Mouse (Mus musculus) embryo, embryonic 9.5 days (tissue): ENCODE measurements at regions not wholly inside any gene's neighbourhood (a gene's known extent, or its start where the extent isn't known, plus 50 kb on each side); places are given as distances from the start of the nearest gene placed in this dataset.

ENCODE experiments used
- DNase-seq: peaks from one replicate; pipeline ENCODE4 v3.0.0-alpha.2; 2017; ENCODE audit errors: extremely low spot score

- DNase-seq = peak; percentile 47
Observed at GRCm38 (mm10) chrX:103532620-103533199, 97.7 kb upstream of the Zcchc13 start.

- peak; percentile 57 for DNase-seq
Observed at GRCm38 (mm10) chrX:103533306-103533705, 97.1 kb upstream of the Zcchc13 start.

- DNase-seq = peak; percentile 22
Observed at GRCm38 (mm10) chrX:103533831-103534230, 96.6 kb upstream of the Zcchc13 start.

DNA sequence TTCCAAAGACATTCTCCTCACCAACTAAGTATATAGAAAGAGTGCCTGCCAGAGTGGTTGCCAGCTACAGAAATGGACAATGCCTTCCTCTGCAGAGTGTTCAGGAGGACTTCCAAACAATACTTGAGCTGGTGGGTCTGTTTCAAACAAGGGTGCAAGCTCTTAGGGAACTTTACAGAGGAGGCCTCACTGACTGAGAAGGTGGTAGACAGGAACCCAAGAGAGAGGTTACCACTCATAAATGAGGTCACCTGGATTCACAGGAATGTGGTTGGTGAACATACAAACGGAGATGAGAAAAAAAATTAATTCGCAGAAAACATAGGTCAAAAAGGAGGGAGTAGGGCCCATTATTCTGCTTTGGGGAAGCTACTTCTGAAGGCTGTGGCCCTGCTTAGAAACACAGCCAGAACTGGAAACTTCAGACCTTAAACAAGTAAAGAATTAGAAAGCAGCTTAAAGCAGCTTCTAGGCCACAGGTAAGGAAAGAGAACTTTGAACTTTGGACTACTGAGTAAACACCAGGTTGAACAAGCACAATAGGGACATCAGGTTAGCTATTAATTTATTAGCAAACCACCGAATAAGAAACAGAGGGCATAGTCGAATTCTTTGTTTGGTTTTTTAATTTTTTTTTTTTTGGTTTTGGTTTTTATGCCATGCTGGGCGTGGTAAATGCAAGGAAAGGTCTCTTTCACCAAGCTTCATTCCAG, 83.7 kb upstream of the Zcchc13 start:
- DNase-seq = no peak

DNA sequence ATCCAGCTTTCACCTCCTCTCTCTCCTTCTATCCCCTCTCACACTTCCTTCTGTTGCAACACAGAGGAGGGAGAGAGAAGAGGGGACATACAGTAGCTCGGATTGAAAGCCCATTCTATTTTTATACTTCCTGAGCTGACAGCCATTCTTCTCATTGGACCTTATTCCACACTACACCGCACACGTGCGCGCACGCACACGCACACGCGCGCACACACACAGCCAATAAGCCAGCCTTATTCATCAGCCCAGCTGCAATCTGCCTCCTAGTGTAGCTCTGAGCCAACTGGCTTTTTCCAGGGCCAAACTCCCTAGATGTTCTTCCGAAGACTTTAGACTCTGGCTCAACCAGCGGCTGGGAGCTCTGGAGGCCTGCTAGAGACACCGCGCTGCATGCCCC, 79.1 kb upstream of the Zcchc13 start:
- DNase-seq = no peak

- DNase-seq = no peak
Observed at GRCm38 (mm10) chrX:103553196-103553595, 77.2 kb upstream of the Zcchc13 start.

DNA sequence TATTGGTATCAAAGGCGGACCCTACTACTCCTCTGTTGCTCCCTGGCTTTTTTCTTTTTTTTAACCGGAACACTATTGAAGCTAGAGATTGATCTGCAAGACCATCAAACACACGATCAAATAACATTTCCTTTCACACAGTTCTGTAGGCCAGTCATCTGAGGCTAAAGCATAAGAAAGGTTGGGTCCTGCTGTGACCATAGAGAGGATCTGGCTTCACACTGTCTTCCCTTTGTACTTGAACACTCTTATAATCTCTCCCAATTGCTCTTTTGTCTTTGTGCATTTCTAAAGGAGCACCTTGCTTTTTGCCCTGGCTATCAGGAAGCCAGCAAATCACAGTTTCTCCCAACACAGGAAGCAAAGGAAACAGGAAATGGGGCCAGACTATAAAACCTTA, 76.8 kb upstream of the Zcchc13 start:
- DNase-seq = no peak

DNA sequence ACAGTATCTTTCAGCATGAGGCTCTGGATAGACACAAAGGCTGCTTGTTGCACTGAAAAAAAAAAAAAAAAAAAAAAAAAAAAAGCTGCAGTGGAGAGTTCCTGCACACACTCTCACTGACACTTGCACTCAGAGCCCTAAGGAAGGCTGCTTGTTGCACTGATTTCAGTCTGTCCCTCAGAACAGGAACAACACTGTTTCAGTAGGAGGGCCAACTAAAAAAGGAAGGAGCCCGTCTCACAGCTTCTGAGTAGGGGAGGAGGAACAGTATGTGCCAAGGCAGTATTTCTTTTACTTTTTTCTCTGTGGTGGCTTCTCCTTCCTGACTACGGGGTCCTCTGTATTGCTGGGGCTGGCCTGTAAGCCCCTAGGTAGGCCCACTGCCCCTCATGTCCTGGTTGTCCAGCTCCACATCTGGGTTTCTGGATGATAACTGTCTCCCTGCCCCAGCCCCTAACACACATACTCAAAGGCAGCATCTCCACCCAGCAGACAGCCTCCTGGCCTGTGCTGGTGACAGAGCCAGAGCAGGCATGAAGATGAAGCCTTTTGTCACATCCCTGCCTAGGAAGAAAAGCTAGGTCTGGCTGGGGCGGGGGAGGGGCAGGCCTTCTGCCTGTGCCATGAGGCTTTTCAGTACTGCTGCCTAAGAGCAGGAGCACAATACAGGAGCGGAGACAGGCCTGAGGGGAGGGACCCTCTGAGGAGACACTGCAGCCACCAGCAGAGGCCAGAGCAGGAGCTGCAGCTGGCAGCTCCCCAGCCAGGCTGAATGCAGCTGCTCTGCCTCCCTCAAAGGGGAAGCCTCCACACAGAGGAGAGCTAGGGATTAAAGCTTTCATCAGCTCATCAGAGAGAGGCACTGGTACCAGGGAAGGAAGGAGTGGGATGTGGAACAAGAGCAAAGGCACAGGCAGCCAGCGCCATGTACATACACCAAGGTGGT, 75.1 kb upstream of the Zcchc13 start:
- DNase-seq = peak; percentile 36

DNA sequence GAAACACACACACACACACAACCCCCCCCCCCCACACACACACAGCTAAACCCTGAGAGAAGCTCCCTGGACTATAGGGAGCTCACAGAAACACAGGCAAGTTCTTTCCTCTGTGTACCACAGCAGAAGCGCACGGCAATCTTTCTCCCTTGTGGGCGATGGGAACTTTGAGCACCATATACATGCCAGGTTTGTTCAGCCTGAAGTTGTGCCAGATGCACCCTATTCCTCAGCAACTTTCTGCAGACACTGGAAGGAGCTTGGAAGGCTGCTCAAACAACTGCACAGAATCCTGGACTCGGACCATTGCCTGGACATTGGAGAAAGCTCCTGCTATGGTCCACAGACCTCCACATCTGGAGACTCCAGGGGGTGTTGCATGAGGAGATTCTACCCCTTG, 74.3 kb upstream of the Zcchc13 start:
- no peak for DNase-seq

- peak; percentile 23 for DNase-seq
Observed at GRCm38 (mm10) chrX:103556681-103557490, 73.5 kb upstream of the Zcchc13 start.

DNA sequence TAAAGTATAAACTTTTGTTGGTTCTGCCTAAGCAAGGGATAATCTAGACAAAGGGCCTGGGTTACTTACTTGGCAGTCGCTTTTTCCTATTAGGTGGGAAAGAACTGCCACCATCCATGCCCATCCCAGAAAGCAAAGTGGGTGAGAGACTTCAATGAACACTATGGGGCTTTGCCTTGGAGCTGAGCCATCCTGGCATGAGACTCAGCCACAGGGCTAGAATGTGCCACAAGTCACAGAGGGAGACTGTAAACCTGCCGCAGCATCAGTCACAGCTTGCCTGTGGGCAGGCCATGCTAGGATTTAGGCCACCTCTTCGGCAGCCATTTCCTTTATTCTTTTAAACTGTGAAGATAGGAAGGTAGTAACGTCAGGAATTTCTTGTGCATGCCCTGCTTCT, 72.9 kb upstream of the Zcchc13 start:
- no peak for DNase-seq

DNA sequence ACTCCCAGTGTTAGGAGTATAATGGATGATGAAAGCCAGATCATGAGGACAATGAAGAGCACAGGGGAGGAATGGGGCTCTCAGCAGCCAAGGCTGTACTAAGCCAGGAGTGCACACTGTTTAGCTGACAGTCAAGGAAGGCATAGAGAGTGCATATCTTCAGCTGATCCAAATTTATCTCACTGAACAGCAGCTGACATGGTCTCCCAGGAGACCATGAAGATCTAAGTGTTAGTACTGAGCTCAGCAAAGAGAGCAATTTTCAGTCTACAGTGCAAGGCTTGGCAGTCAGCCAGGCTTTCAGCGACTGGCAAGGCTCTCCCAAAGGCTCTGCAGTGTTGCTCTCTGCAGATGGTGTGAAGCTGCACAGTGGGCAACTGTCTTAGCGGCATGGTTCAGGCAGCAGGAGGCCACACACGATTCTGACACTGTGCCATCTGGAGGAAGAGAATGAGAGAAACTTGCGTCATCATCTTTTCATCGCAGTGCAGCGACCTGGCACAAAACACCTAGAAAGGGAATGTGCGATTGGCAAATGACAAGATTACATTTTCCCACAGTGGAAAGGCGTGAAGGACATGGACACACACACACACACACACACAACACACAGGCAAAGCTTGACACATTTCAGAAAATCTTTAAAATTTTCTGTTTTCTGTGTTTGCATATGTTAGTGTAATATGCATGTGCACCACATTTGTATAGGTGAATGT, 66.7 kb upstream of the Zcchc13 start:
- DNase-seq = no peak

DNA sequence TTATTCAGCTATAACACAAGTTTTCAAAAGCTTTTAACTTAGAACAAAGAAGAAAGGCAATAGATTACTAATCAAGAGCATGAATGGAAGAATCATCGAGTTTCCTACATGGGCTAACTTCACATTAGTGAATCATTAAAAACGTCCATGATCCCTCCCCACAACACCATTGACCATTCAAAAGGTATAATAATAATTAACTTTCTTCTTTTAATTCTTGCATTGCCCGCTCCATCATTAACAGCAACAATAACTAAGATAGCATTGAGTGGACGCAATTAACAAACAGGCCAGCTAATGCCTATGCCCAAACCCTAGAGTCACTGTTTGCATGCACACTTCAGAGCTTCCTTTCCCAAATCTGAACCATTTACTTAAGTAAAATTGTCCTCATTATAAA, 57.0 kb upstream of the Zcchc13 start:
- no peak for DNase-seq

DNA sequence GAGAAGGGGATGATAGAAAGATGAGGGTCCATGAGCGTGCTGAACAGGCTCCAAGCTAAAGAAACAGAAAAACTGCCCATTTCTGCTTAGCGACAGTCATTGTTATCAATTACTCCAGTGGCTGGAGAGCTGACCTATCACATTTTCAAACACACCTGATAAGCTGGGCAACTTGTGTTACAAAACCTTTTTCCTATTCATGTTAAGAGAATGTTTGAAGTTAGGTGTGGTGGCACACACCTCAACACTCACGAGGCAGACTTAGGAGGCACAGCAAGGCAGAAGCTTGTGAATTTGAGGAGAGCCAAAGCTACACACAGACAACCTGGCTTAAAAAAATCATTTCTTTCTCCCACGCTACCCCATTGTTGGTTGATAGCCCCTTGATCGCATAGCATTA, 50.9 kb upstream of the Zcchc13 start:
- DNase-seq = no peak
